Mouse (Mus musculus): Measurements from ENCODE around the gene Retreg3.

GRCm38 (mm10) chr11:101069391-101070188 lies 50.1 kb downstream of the Retreg3 start, which contains the start of gene Naglu:
- no peak for TF ChIP-seq CTCF (IDR thresholded peaks at IDR 0.05; ENCODE audit: low read depth)
- no peak for TF ChIP-seq EP300 (IDR thresholded peaks at IDR 0.05; ENCODE audit: low read depth)

Measured in liver, embryonic 14.5 days (tissue).